Mouse (Mus musculus) embryo, embryonic 11.5 days (tissue): Measurements from ENCODE around the gene Snapin.

ENCODE experiments used
- DNase-seq: peaks from one replicate; pipeline ENCODE4 v3.0.0-alpha.2; 2012; ENCODE audit warnings: low read depth, low spot score

Snapin gene

DNA sequence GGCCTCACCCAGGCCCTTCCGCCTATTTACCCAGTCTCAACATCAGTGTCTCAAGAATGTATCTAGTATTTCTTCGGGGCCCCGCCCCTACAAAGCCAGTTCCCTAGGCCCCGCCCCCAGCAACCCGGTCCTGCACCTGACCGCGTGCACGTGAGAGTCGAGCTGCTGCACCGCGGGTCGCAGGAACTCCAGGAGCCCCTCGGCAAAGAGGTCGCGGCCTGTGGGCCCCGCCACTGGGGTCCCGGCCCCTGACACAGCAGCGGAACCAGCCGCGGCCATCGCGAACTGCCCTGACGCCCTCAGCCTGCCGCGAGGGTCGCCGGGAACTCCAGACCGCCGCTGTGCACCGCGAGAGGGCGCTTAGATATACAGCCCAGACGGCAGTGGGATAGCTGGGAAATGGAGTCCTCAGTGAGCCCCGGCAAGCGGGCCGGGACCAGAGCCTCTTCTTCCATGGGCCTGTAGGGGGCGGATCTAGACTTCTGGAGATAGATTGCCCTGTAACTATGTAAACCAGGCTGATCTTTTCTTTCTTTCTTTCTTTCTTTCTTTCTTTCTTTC is at the start of gene Snapin:
Gene Snapin, minus strand, starts transcription at position 338 of the 561 bp plus-strand sequence.
- DNase-seq: peak; percentile 93

DNA sequence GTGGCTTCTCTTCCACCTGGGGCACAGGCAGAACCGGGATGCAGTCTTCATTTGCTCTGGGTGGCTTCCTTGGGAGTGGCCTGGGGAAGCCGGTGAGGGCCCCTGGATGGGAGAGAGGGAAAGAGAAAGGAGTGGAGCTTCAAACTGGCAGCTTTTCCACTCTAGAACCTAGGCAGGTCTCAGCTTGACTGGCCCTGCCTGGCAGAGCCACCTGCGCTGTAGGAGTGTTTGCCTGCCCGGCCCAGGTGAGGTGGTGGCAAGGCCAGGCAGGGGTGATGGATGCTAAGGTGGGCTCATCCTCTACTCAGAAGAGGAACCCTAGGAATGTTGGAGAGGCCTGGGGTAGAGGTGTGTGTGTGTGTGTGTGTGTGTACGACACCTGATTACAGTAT is 47.1 kb upstream of the Snapin start:
- DNase-seq: no peak

DNA sequence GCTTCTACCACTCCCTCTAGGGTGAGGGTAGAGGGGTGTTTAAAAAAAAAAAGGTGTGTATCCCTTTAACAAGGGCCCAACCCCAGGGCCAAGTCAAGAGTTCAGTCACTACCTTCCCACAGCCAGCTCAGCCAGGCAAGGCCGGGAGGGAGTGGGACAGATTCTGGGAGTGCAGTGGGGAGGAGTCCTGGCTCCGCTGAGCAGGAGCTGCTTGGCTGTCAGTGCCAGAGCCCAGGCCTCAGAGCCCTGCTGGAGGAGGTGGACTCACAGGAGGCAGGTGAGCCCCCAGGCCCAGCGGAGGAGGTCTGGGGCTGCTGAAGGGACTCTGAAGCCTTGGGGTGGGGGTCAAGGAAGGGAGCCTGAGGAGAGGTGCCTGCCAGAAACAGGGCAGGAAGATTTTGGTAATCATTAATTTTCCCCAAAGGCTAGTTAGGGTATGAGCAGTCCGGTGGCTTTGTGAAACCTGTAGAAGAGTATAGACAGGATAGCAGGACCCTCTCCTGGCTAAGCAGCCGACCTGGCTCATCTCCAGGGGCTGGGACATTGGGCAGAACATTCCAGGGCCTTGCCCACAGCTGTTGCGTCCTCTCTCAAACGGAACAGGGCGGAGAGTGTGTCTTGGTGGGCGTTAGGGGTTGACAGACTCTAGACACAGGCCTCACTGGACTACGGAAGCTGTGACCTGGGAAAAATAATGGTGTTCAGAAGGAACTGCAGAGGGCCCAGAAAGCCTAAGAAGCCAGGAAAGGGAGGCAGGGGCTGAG is 46.5 kb upstream of the Snapin start, which contains the start of gene S100a16:
Gene S100a16, plus strand, starts transcription at position 114 of the 764 bp plus-strand sequence.
- no peak for DNase-seq

DNA sequence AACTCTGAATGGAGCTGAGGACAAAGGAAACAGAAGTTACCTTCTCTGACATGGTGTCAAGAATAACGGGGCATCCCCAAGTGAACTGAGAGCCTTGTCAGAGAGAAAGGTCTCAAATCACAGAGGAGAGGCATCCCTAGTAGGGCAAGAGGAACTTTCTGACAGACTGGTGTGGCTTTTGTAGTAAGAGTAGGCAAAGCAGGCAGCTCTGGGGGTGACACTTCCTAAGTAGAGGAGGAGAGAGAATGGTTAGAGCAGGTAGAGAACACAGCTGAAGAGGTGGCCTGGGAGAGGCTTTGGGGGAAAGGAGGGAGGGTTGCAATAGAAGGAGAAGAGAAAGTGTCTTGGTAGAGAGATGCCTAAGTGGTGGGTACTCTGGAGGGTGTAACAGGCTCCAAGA is 44.6 kb upstream of the Snapin start:
- no peak for DNase-seq

DNA sequence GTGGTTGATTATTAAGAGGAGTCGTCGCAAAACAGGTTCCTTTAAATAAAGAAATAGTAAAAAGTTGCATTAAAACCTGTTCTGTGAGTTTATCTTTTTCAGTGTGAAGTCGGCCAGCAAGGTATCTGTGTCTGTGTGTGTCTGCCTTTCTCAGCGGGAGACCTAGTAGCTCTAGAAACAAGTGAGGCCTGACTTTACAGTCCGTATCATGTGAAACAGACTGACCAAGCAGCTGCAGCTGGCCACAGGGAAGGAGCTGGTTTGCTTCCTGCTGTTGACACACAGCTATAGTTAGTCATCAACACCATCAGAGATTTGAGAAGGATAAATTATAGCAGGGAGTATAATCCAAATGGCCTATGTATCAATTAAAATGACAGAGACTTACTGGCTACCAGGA is 40.9 kb upstream of the Snapin start:
- no peak for DNase-seq

DNA sequence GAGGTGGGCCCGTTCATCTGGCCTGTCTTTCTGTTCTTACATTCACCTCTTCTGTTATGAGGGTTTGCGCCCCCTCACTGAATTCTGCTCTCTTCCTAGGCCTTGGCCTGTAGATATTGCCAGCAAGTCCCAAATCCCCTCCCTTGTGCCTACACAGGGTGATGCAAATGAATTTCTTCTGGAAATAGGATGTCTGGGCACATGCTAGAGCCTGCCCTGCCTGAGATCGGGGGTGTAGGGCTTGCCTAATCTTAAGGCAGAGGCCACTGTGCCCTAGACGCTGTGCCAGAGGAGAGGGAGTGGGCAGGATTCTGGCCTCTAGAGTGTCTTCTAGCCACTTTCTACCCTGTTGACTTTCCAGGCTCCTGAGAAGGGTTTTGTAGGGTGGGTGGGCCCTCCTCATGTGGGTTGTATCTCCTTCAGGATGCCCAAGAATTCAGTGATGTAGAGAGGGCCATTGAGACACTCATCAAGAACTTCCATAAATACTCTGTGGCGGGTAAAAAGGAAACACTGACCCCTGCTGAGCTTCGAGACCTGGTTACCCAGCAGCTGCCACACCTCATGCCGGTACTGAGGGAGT is 36.5 kb upstream of the Snapin start:
- DNase-seq: no peak

DNA sequence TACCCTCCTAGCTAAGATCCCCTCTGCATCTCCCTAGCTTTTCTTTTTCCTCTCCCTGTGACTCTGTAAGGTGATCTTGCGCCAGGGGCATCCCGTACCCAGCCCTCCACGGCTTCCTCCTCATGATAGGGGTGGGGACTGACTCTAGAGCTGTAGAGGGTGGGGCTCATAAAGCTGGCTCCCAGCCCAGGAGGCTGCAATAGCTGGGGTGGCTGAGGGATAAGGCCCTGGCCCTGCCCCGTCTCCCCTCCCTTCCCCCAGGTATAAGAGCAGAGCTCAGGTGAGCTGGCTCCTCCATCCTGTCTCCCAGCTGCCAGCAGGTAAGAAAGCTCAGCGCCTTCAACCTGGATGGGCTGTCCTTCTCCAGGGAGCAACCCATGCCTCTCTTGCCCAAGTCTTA is 35.7 kb upstream of the Snapin start, which contains the start of gene S100a14:
Gene S100a14, plus strand, starts transcription at position 277 of the 400 bp plus-strand sequence.
- DNase-seq: no peak

DNA sequence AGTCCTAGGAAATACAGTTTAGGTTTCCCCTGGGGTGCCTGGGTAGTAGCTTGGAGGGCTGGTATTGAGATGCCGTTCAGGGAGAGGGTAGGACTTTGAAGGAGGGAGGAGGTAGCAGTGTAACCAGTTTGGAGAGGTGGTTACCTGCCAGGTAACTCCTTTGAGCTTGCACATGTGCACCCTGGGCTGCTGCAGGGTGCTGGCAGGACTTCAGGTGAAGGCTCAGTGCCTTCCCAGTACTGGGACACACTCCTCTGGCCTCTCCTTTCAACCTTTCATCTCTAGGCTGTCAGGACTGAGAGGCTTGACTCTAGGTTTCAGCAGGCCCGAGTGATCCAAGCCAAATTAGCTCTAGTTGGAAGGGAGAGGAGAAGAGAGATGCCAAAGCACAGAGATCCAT is 35.2 kb upstream of the Snapin start:
- DNase-seq: no peak

DNA sequence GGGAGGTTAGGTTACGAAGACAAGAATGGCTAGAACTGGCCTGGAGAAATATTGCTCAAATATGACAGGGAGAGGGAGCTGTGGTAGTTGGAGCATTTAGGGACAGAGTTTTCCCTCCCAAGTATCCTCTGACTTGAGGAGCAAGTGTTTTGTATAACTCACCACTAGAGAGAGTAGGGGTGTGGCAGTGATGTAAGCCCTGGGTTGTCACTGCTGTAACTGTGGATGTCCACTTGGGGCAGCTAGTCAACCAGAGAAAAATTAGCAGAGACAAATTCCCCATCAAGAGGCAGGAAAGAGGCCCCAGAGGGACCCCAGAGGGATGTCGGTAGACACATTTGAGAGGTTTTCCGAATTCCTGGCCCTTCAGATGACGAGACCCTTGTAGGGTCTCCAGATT is 34.6 kb upstream of the Snapin start:
- no peak for DNase-seq

DNA sequence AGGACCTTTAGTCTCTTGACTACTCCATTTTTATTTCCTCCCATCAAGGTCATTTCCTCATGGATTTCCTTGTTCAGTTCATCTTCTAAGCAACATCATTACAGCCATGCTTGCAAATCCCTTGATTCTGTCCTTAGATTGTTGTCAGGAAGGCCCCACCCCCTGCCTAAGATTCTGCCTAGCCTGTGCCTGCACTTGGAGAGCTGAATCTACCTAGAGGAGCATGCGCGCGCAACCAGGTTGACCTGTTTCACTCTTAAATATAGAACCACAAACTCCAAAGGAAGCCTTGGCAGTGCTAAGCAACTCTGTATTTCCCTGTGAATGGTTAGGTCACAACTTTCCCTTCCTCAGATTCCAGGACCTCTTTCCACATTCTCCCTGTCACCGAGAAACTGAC is 26.9 kb upstream of the Snapin start:
- DNase-seq: no peak

DNA sequence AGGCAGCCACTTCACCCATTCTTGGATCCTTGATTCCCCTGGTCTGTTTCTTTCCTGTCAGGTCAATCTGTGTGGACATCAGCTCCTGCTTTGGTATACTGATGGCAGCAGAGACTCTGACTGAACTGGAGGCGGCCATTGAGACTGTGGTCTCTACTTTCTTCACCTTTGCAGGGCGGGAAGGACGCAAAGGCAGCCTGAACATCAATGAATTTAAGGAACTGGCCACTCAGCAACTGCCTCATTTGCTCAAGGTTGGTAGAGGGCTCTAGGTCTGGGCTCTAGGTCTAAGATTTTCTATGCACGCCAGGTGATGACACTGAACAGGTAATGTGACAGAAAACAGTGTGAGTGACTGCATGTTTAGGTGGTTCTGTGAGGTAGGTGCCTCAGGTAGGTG is 25.0 kb upstream of the Snapin start:
- DNase-seq: no peak

DNA sequence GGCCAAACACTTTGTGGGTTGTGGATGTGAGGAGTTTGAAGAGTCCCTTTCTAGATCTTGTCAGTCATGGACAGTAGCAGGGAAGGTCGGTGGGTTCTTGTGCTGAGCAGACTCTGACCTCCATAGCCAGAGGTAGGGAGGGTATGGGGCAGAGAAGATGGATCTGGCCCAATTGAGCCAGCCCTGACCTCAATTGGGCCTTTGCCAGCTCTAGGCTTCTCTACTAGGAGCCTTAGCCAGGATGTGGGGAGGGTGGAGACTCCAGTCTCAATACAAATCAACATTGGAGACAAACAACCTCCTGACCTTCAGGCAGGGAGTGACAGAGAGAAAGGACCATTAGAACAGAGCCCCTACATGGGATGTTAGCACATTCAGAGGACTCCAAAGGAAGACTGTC is 24.4 kb upstream of the Snapin start:
- DNase-seq: no peak

DNA sequence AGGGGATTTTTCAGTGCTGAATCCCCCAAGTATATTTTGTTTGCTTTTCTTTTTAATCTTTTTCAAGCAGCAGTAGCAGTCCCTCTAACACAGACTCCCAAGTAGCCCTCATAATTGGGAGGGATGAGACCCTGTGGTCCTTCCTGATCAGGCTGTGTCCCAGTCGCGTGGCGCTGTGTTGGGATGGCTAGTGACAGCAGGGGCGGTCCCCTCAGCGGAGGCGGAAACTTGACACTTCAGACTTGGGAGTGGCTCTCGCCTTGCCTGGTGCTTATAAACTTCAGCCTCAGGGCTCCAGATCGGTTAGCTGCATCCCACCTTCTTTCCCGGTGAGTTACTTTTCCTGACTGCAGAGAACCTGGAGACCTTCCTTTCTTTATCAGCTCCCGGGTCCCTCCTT is 23.9 kb upstream of the Snapin start:
- peak; percentile 36 for DNase-seq

DNA sequence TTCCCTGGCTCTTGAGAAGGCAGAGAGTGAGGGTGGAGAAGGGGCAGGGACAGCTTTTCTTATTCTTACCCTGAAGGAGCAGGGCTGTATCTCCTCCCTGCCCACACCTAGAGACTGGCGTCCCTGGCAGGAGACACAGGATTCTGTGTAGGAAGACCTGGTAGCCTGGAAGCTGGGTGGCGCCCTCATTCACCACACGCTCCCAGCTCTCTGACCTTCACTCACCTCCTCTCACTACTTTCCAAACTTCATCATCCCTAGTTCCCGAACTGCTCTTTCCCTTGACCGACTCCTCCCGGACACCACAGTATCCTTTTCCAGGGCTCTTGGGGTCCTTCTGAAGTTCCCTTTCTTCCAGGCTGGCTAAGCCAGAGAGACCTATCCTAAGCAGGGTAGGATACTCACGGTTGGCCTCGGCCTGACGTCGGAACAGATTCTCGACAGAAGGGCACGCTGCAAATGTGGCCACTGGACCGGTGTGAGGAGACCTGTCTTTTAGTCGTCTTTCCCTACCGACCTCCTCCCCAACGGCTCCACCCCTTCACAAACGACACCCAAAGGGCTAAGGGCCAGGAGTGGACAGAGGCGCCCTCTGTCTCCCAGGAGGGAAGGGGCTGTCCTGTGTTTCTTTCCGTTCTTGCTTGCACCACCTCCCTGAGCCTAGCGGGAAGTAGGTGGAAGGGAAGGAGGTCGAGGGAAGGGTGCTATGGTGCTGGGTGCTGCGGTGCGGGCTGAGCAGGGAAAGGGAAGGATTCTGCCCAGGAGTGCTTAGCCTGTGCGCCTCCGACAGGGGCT is 23.2 kb upstream of the Snapin start, which contains the start of the genes S100a1 and S100a13:
Gene S100a1, minus strand, starts transcription at position 597 of the 795 bp plus-strand sequence.
Gene S100a13, plus strand, starts transcription at position 640 of the 795 bp plus-strand sequence.
- peak; percentile 20 for DNase-seq

DNA sequence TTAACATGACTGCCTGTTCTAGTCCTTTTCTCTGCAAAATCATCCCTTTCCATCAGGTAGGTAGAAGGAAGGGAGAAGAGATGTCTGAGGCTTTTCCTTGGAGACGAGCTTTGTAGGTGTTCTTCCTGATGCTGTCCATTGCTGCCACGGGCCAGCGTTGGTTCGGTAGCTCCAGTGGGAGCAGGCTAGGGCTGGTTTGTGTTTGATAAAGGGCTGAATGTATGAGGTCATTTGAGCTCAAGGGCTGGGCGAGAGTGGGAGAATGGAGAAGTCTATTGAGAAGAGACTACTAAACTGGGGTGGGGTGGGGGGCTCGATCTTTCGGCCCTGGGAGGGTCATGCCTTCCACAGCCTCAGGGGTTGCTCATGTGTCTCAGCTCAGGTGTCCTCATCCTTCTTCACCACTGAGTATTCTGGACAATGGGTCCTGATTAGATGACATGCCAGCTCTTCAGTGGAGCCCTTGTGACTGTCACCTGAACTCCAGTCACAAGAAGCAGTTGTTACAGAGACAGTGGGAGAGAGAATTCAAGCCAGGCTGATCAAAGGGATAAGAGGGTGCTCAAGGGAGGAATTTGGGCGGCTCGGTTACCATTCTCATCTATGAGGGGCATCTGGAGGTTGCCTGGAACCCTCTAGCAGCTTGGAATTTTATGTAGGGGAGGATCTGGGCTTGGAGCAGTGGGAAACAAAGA is 22.3 kb upstream of the Snapin start:
- DNase-seq: no peak

DNA sequence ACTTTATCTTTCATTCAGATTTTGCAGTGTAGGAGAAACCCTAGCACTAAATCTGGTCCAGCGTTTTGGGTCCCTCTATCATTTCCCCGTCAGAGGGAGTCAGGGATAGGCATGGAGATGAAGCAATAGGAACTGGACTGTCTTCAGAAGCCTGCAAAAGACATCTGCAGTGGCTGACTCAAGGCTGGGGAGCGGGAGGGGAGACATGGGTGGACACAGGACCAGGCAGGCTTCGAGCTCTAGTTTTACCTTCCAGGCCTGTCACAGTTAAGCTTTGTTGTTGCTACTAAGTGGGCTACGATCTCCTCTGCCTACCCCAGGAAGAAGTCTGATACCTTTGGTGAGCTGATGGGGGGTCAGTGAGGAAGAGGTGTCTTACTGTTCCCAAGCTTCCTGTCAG is 21.4 kb upstream of the Snapin start:
- DNase-seq: no peak

DNA sequence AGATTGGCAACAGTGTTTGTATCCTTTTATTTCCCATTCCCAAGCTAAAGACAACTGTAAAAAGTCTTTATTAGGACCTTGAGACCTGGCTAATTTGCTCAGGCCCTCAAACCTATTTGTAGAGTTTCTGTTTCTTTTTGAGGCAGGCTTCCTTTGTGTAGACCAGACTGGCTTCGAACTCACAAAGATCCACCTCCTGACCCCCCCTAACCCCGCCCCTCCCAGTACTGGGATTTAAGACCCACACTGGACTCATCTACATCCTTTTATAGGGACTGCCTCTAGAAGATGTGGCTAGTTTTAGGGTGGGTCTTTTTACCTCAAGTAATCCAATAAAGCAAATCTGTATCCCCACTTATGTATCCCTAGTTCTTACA is 18.9 kb upstream of the Snapin start:
- no peak for DNase-seq

DNA sequence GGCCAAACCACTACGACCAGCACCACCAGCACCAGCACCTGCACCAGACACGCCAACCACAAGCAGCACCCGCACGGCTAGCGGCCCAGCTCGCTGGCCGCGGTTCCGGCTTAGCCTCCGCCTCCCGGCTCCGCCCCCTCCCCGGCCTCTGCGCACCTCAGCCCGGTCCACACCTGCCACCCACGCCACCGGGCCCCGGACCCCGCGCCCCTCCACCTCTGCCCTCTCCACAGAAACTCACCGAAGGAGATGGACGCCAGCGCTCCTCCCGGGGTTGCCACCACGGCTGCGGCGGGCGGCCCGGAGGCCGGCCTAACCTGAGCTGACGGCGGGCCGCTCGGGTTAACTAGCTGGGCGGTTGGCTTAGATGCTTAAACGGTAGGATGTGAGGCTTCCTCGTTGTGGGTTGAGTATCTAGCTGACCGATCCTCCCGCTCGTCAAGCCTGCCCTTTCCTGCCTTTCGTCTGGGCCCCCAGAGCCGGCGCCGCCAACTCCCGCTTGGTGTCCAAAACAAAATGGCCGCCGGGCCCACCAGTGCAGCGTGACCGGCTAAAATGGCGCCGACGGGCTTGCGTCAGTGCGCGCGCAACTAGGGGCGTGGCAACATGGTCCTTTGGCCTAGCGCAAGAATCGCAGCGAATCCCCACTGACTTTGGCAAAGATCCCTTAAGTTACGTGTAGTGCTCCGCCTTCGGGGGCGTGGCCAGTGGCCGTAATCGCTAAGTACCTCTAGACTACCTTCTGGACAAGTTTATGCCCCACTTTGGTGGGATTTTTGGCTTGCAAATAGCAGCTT is 18.3 kb upstream of the Snapin start, which contains the start of gene Chtop:
Gene Chtop, minus strand, starts transcription at position 549 of the 797 bp plus-strand sequence.
- DNase-seq: peak; percentile 99

DNA sequence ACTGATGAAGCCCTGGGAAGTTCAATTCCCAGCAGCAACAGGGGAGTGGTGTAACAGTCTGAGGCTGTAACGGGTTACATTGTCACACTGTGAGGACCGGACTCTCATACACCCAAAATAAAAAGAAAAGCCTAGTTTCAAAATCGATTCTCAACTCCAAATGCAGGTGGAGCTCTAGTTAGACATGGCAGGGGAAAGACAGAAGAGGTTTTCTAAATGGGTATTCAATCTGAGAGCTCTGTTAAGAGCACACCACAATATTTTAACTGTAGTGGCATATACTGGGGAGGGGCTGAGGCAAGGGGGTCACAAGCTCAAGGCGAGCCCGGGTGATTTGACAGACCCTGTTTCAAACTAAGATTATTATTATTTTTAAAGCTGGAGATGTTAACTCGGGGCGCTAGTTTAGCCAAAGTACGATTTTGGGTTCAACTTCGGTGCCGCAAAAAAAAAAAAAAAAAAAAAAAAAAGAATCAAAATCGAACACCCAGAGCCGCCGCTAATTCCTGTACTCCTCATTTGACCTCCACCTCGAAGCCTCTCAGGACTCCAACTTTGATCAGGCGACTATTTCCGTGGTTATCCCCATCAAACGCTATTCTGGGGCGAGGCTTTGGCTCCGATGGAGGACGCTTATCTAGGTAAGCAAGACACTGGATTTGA is 17.6 kb upstream of the Snapin start:
- no peak for DNase-seq

DNA sequence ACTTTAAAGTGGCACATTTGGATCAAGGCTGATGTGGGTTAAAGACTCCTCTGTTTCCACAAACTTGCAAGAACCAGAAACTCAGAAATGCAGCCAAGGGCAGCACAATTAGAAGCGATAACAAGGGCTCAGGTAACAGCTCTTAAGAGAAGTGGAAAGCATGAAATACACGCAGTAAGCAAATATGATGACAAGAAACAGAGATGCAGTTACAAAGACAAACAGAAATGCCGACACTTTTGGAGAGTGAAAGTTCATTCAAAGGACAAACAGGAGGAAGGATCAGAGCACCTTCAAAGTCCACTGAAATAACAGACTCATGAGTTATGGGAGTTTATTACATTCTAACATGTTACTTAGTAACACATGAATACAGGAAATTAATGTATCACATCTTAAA is 15.5 kb upstream of the Snapin start:
- no peak for DNase-seq
